Mouse (Mus musculus) yolk sac, embryonic 10.5 days (tissue): ENCODE results near the gene 1600014C23Rik.

Experiments used
- DNase-seq: peaks from one replicate; pipeline ENCODE4 v3.0.0-alpha.2; 2017; ENCODE audit warnings: low spot score

Gene 1600014C23Rik

DNA sequence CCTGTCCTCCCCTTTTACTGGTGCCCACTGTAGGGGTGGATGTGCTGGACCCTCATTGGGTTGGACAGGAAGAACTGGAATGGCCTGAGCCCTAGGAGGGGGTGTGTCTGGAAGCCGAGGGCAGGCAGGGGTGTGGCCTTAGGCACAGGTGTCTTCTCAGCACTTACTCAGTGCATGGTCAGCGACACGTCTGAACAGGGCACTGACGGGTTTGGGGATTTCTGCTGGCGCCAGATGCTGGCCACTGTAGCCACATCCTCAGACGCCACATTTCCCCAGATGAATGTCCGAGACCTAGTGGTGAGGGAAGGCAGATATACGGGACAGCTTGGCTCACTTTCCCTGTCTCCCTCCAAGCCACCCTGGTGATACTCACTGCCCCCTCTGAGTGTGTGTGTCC lies 18.4 kb upstream of the 1600014C23Rik start:
- no peak for DNase-seq

DNA sequence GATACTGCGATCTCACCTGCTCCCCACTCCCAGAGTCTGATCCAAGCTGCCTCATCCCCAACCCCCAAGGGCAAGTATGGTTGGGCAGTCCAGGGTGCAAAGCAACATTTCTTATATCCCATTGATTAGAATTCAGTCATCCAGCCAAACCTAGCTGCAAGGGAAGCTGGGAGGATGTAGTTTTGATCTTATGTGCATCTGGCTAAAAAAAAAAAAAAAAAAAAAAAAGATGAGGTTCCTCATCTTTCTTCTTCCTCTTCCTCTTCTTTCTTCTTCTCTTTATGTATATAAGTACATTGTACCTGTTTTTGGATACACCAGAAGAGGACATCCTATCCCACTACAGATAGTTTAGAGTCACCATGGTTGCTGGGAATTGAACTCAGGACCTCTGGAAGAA lies 17.7 kb upstream of the 1600014C23Rik start:
- no peak for DNase-seq

DNA sequence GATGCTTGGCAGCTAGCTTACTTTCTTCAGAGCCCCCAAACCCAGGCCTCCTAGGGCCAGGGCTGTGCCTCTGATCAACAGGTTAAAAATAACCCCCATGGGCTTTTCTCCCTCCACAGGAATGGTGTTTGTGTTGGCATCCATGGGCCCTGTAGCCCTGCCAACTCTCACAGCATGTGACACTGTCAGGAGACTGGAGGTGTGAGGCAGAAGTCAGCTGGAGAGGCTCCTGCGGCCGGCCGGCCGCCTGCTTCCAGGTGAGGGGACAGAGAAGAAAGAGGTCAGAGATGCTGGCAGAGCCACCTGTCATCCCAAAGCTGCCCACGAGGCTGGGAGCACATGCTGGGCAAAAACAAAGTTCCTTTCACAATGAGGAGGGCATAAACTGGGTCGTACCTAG lies 15.5 kb upstream of the 1600014C23Rik start:
- DNase-seq, result no peak

GRCm38 (mm10) chr17:45747858-45748785 lies 14.5 kb upstream of the 1600014C23Rik start:
- DNase-seq, result no peak

- DNase-seq, result no peak
These were observed 13.6 kb upstream of the 1600014C23Rik start for GRCm38 (mm10) chr17:45747293-45747692.

GRCm38 (mm10) chr17:45746755-45747154 lies 13.1 kb upstream of the 1600014C23Rik start:
- DNase-seq, result no peak

DNA sequence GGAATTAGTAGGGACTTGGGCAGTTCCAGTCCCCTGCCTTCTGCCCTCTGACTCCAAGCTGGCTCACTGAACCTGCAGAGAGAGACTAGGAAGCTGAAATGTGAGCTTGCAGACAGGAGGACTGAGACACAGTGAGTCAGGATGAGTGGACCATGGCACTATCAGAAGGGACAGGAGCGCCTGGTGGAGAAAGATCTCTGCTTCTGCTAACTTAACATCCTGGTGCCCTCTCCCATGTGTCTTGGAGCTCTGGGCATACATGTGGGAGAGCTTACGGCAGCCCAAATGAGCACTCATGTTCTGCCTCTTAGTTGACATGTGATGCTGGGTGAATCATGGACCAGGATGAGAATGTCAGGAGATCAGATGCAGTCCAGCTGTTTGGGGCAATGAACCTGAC lies 12.0 kb upstream of the 1600014C23Rik start:
- no peak for DNase-seq

DNA sequence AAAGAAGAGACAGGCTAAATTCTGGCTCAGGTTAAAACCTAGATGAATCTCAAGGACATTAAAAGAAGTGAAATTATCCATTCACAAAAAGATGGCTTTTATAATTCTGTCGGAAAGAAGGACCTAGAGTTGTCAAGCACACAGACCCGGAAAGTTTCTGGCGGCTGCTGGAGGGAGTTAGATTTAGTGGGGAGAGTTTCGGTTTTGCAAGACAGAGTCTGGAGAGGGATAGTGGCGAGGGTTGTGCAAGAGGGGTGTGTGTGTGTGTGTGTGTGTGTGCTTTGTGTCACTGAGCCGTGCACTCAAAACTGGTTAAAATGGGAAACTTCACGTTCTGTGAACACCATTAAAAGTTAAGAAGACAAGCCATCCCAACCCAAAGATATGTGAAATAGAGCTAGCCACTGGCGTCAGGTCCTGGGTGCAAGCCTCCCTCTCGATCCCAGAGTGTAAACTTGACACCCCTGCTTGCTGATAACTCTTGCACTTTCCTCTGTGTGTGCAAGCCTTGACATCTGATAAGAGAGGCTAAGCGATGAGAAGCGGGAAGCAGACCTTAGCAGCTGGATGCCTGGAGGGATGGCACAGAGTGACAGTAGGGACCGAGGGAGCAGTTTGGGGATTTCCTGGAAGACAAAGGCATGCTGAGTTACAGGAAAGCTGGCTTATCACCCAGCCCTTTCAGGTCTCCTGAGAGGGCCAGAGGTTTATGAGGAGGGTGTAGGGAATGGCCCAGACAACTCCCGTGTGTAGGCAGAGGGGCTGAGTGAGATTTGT lies 8.9 kb upstream of the 1600014C23Rik start:
- no peak for DNase-seq

- DNase-seq, result no peak
These were observed 3.5 kb upstream of the 1600014C23Rik start for GRCm38 (mm10) chr17:45737078-45737601.

GRCm38 (mm10) chr17:45736311-45737077 lies 2.9 kb upstream of the 1600014C23Rik start:
- peak; percentile 88 for DNase-seq

GRCm38 (mm10) chr17:45735382-45736310 lies 2.0 kb upstream of the 1600014C23Rik start:
- peak; percentile 80 for DNase-seq

- DNase-seq, result no peak
These were observed 1.2 kb upstream of the 1600014C23Rik start for GRCm38 (mm10) chr17:45734881-45735280.

DNA sequence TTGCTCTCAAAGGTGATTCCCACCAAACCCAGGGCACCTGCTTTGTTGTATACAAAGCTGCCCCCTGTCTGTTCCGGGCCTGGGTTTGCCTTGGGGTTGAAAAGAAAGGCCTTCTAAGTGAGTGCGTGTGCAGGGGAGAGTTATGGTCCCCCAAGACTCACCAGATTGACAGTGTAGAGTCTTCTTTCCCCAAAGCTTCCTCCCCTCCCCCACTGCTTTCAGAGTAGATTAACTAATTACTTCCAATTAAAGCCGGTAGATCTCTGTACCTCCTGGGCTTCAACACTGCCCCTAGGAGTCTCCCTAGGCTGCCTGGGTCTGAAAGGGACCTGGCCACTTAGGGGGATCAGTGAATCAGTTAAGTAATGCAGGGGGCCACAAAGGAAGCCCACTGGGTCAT lies 689 bp upstream of the 1600014C23Rik start:
- DNase-seq, result no peak

- no peak for DNase-seq
These were observed 458 bp downstream of the 1600014C23Rik start for GRCm38 (mm10) chr17:45733038-45733734.

GRCm38 (mm10) chr17:45731172-45731864 lies 2.3 kb downstream of the 1600014C23Rik start:
- peak; percentile 81 for DNase-seq

GRCm38 (mm10) chr17:45730696-45731095 lies 2.9 kb downstream of the 1600014C23Rik start:
- no peak for DNase-seq

DNA sequence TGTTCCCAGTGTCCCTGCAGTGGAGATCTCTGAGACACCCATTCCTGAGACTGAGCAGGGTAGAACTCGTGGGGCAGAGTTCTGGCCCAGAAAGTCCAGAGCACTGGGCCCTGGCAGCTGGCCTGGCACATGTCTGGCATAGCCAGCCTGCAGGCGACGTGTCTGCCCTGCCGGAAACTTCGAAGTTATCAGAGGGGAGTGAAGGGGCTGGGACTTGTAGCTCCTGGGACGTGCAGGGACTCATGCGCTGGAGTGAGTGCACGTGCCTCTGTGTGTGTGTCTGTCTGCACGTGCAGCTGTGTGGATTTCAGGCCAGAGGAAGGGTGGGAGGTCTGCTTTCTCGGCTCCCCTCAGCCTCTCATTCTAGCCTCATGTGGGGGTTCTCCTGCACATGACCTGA lies 4.3 kb downstream of the 1600014C23Rik start:
- DNase-seq, result no peak

DNA sequence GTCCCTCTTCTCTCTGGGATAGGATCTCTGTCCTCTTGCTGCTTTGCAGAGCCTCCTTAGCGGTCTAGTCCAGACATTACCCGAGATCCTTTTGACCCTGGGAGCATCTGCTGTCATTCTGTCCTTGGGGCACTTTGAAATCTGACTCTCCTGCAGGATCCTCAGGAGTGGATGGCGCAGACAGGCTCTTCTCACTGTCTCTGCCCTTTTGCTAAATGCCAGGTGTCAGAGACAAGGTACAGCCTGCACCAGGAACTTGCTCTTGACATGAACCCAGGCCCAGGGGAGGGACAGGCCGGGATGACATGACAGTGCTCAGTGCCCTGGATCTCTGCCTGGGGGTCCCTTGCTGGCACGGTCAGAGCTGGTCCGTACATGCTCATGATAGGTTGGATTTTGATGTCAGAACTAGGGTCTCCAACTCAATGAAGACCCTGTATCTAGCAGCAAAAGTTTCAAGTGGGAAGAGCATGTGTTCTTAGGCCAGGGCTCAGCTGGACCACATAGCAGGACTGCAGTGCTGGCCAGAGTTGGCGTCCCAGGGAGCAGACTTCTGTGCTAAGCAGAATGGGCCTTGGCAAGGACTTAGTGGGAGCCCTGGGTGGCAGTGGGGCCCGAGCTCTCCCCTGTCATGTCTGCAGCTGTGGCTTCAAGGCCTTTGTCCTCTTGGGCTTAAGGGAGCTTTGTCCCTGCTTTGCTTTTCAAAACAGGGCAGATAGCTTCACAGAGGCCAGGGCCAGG lies 5.5 kb downstream of the 1600014C23Rik start:
- DNase-seq, result no peak

DNA sequence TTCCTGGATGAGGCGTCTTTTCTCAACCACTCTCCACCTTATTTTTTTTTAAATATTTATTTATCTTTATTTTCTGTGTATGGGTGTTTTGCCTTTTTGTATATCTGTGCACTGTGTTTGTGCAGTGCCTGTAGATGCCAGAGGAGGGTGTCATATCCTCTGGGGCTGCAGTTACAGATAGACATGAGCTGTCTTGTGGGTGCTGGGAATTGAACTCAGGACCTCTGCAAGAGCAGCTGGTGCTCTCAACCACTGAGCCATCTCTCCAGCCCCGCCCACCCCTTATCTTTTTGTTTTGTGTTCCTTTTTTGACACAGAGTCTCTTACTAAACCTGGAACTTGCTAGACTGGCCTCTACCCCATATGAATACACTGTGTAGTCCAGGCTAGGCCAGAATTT lies 6.2 kb downstream of the 1600014C23Rik start:
- no peak for DNase-seq
